Mouse (Mus musculus) kidney, postnatal 0 days (tissue): ENCODE results near the gene Fbln7. TPM values are rescaled to one million over a fixed set of nuclear protein-coding genes. Genes with fewer than 3 reads are reported as not detected.

ENCODE experiments used
- ATAC-seq: fragments of 200-750 bp; cut with Nextera tagmentation; replicated peaks from 2 replicates; pipeline ENCODE4 v1.8.0; 2017; ENCODE audit warnings: low read depth, moderate number of reproducible peaks, moderate TSS enrichment, moderate library complexity; ENCODE audit not compliant: low FRiP score
- DNase-seq: peaks from one replicate; pipeline ENCODE4 v3.0.0-alpha.2; 2016; ENCODE audit warnings: low spot score
- H3K27ac ChIP-seq: fragments of 300-500 bp; sonication (generic); 2 replicates; pipeline ENCODE4 v1.5.1; 2014; ENCODE audit warnings: mild to moderate bottlenecking
- H3K27me3 ChIP-seq: fragments of 300-500 bp; sonication (generic); 2 replicates; pipeline ENCODE4 v1.6.1; 2014; ENCODE audit warnings: low read length, mixed read lengths; ENCODE audit not compliant: insufficient read depth
- H3K36me3 ChIP-seq: fragments of 300-500 bp; sonication (generic); 2 replicates; pipeline ENCODE4 v1.6.1; 2014; ENCODE audit warnings: low read length, mixed read lengths; ENCODE audit not compliant: insufficient read depth
- H3K4me1 ChIP-seq: fragments of 300-500 bp; sonication (generic); replicated peaks from 2 replicates; pipeline ENCODE4 v1.6.1; 2014; ENCODE audit warnings: antibody characterized with exemption, low read length, mixed read lengths; ENCODE audit not compliant: insufficient read depth
- H3K4me2 ChIP-seq: fragments of 300-500 bp; sonication (generic); 2 replicates; pipeline ENCODE4 v1.6.1; 2014; ENCODE audit warnings: mild to moderate bottlenecking, low read length, moderate library complexity, mixed read lengths
- H3K4me3 ChIP-seq: fragments of 300-500 bp; sonication (generic); replicated peaks from 2 replicates; pipeline ENCODE4 v1.5.1; 2014; ENCODE audit warnings: low read depth, low read length
- H3K9ac ChIP-seq: fragments of 300-500 bp; sonication (generic); 2 replicates; pipeline ENCODE4 v1.6.1; 2014; ENCODE audit warnings: low read depth, low read length
- H3K9me3 ChIP-seq: fragments of 300-500 bp; sonication (generic); replicated peaks from 2 replicates; pipeline ENCODE4 v1.6.1; 2016; ENCODE audit warnings: low read length, inconsistent platforms, mixed read lengths
- CTCF ChIP-seq: IDR thresholded peaks from 2 replicates; pipeline ENCODE4 v1.5.1; 2016; ENCODE audit warnings: antibody characterized with exemption, low read depth, mild to moderate bottlenecking, moderate library complexity
- WGBS: fragments of 180-500 bp; shearing (Covaris S2); extraction: QIAGEN DNeasy Blood & Tissue Kit; methylation state at CpG from one replicate; pipeline ENCODE4 v1.1.7; 2014; 5-methylcytosine and 5-hydroxymethylcytosine counted together
- polyA plus RNA-seq: library from polyadenylated mRNA; unstranded; fragments of >200 nt; fragmentation: Nextera tagmentation; extraction: Ambion mirVana; gene quantifications from 2 replicates; pipeline ENCODE4 v1.2.1, GENCODE M21; 2015

Fbln7 gene
- 7.9 and 8.0 TPM in 2 replicates for polyA plus RNA-seq

- ATAC-seq (no peak), DNase-seq (no peak)
- Histone ChIP-seq H3K9ac (peak within 1 kb of the TSS; percentile 45), H3K4me1 (no peaks in the 10 kb centered on the region), H3K27ac (no peak within 1 kb of the TSS), H3K9me3 (no peaks in the 10 kb centered on the region), H3K27me3 (no peaks in the 10 kb centered on the region), H3K4me3 (peak within 1 kb of the TSS; percentile 47), H3K36me3 (no peaks in the 10 kb centered on the region), H3K4me2 (peak within 1 kb of the TSS; percentile 86)
- no peak for TF ChIP-seq CTCF
- 85% methylated on average over 9 of the region's 9 CpGs for WGBS
Observed at GRCm38 (mm10) chr2:128862636-128863035, at the start of gene Fbln7. Gene Fbln7, plus strand, starts transcription at chr2:128862981.

DNA sequence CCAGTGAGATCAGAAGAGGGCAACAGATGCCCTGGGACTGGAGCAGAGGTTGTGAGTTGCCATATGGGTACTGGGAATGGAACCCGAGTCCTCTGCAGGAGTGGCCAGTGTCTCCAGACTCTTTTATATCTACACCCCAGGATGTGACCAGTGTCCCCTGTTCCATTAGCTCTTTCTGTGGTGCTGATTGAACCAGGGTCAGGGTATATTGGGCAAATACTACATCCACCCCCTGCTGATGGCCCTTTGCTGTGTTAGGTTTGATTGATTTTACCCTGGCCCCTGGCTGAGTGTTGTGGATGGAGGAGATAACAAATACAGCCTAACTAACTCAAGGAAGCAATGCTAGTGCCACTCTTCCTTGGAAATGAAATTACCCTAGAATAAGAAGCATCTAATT lies 46.5 kb upstream of the Fbln7 start:
- WGBS, result 92% methylated on average over 1 of the region's 1 CpGs
- DNase-seq (no peak), ATAC-seq (no peak)
- Histone ChIP-seq H3K27ac (no peak overlapping the region), H3K36me3 (no peaks in the 10 kb centered on the region), H3K9ac (no peak overlapping the region), H3K4me2 (no peak overlapping the region), H3K4me1 (0 out of 2 replicates have a peak, but pooled peaks cover 9% of the 10 kb centered on the region), H3K4me3 (no peak overlapping the region), H3K9me3 (no peaks in the 10 kb centered on the region), H3K27me3 (no peaks in the 10 kb centered on the region)
- TF ChIP-seq CTCF, result no peak

- Histone ChIP-seq H3K36me3 (no peaks in the 10 kb centered on the region), H3K27ac (peak overlapping the region; percentile 93; the same call in 1 of the 2 replicates), H3K9ac (no peak overlapping the region), H3K4me1 (0 out of 2 replicates have a peak, but pooled peaks cover 9% of the 10 kb centered on the region), H3K4me2 (peak overlapping the region; percentile 63), H3K4me3 (peak overlapping the region; percentile 94), H3K9me3 (no peaks in the 10 kb centered on the region), H3K27me3 (no peaks in the 10 kb centered on the region)
- no peak for DNase-seq
- no peak for TF ChIP-seq CTCF
- WGBS, result 32% methylated on average over 6 of the region's 6 CpGs
- ATAC-seq, result no peak
Observed at GRCm38 (mm10) chr2:128816916-128817315, 45.9 kb upstream of the Fbln7 start.

GRCm38 (mm10) chr2:128817387-128817785 lies 45.4 kb upstream of the Fbln7 start:
- WGBS, result under 1% methylated on average over 7 of the region's 7 CpGs
- peak; percentile 84 for TF ChIP-seq CTCF
- Histone ChIP-seq H3K9me3 (no peaks in the 10 kb centered on the region), H3K4me2 (peak overlapping the region; percentile 63), H3K4me3 (peak overlapping the region; percentile 94), H3K9ac (no peak overlapping the region), H3K27me3 (no peaks in the 10 kb centered on the region), H3K27ac (peak overlapping the region; percentile 93), H3K36me3 (no peaks in the 10 kb centered on the region), H3K4me1 (0 out of 2 replicates have a peak, but pooled peaks cover 9% of the 10 kb centered on the region)
- DNase-seq (peak; percentile 93), ATAC-seq (peak; percentile 49; the same call in 1 of the 2 replicates)

DNA sequence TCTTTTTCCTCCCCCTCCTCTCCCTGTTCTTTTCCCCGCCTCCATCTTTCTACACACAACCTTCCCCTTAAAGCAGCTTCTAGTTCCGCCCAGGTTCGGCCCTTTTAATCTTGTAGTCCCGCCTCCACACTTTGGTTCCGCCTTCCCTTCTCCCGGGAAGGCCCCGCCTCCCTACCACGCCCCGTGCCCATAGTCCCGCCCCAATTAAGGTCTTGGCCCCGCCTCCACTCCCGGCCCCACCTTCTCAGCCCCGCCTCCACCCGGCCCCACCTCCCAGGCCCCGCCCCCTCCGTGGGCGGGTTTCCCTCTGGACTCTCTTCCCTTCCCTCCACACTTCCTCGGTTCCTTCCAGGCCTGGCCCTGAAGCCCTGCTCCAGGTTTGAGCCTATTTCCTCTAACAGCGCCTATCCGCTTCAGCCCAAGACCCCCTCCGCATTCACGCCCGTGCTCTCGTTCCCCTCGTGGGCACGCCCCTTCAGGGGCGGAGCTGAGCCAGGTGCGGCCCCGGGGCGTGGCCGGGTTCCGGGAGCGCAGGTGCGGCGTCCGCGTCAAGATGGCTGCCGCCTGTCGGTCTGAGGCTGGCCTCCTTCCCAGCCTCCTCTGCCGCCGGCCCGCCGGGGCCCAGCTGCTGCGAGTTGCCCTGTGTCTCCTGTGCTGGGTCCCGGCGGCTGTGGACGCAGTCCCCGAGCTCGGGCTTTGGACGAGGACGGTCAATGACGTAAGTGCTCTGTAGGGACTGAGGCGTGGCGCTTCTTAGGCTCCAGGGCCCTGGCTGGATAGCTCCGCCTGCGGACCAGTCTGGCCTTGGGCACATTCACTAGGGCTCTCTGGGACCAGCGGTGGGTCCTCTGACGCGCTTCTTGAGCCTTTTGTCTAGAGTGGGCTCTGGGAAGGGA lies 44.7 kb upstream of the Fbln7 start, which contains the start of gene Tmem87b:
Tmem87b (plus strand) TSS at position 333 of the 896 bp plus-strand sequence.
- H3K9ac ChIP-seq, result peak within 1 kb of the TSS; percentile 86
- DNase-seq (peak; percentile 100), ATAC-seq (peak; percentile 91)
- peak within 1 kb of the TSS; percentile 94 for H3K4me3 ChIP-seq
- H3K4me1 ChIP-seq, result 0 out of 2 replicates have a peak, but pooled peaks cover 9% of the 10 kb centered on the region
- peak within 1 kb of the TSS; percentile 94 for H3K27ac ChIP-seq
- no peaks in the 10 kb centered on the region for H3K36me3 ChIP-seq
- under 1% methylated on average over 58 of the region's 59 CpGs for WGBS
- no peaks in the 10 kb centered on the region for H3K27me3 ChIP-seq
- peak; percentile 41 for TF ChIP-seq CTCF
- peak within 1 kb of the TSS; percentile 85 for H3K4me2 ChIP-seq
- no peaks in the 10 kb centered on the region for H3K9me3 ChIP-seq

DNA sequence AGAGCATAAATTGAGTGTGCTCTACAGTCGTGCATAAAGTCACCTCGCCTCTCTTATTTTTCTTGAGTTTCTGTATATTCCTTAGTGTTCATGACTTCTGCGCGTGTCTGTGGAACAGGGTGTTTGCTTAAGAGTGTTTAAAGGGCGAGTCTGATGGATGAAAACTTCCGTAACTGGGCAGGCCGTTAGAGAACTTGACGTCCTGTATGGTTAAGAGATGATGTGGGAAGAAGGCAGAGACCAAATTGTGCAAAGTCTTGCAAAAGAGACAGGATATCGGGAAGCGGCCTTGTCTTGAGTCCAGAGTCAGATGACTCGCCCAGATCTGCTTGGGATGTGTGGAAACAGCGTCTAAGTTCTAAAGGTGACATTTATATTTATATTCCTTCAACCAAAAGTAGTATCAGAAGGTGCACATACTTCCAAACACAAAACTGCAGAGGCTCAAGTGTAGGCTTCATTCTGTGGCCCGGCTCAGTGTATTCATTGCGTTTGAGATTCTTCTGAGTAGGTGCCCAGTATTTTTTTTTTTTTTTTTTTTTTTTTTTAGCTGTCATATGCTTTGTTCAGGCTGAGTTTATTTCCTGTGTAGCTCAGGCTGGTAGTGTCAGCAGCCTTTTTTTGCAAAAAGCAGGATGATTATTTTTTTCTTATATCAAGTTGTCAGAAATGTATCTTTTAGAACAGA lies 43.7 kb upstream of the Fbln7 start:
- no peak for TF ChIP-seq CTCF

More for the DNA sequence above, 43.7 kb upstream of the Fbln7 start:
- Histone ChIP-seq H3K4me1 (0 out of 2 replicates have a peak, but pooled peaks cover 9% of the 10 kb centered on the region), H3K27me3 (no peaks in the 10 kb centered on the region), H3K36me3 (no peaks in the 10 kb centered on the region), H3K27ac (peak overlapping the region; percentile 94), H3K4me2 (peak overlapping the region; percentile 85), H3K9ac (peak overlapping the region; percentile 86), H3K9me3 (no peaks in the 10 kb centered on the region), H3K4me3 (peak overlapping the region; percentile 94)
- no peak for ATAC-seq
- peak; percentile 28 for DNase-seq
- 7% methylated on average over 14 of the region's 14 CpGs for WGBS
